9 mouse cellular contexts compared by ENCODE assay signal in genomic region chr14:31664903-31665565, GRCm38 (mm10). TPM values are rescaled to one million over a fixed set of nuclear protein-coding genes. Genes with fewer than 3 reads are reported as not detected.
A peak's percentile ranks its signal among the peaks of the same experiment; 100 is the strongest.
DNase-seq lines count a peak whose midpoint lies in the region; ATAC-seq lines count a peak whose summit lies in the region.
"Had no signal": no experiment of that assay in that cellular context is flagged by ENCODE, and none has a peak within 500 bp of the region (broad histone marks: within the 10 kb centered on the region; RNA-seq: fewer than 3 reads in every experiment).

No protein-coding gene starts in this region.

- peaks cover 61% of the 10 kb centered on the region for H3K4me1 ChIP-seq in heart, embryonic 12.5 days (replicated peaks)
- H3K4me1 ChIP-seq in midbrain, embryonic 14.5 days (ENCODE audit: control insufficient read depth, insufficient read depth, low read length), result peaks cover 17% of the 10 kb centered on the region

- no peak overlapping the region for H3K27ac ChIP-seq in heart, embryonic 12.5 days (ENCODE audit: poor library complexity, severe bottlenecking)
- 0 out of 2 replicates have a peak overlapping the region, but pooled peaks have one; percentile 53 for H3K27ac ChIP-seq in midbrain, embryonic 14.5 days (replicated peaks; ENCODE audit: low read depth, low read length)

- H3K9me3 ChIP-seq in heart, embryonic 12.5 days (replicated peaks), result no peaks in the 10 kb centered on the region
- H3K9me3 ChIP-seq in midbrain, embryonic 14.5 days (ENCODE audit: control insufficient read depth, low read length), result no peaks in the 10 kb centered on the region

- WGBS in heart, embryonic 12.5 days, result 60% methylated on average over 12 of the region's 12 CpGs
- 71% methylated on average over 12 of the region's 12 CpGs for WGBS in midbrain, embryonic 14.5 days

- H3K4me3 ChIP-seq in heart, embryonic 12.5 days, result no peak overlapping the region
- no peak overlapping the region for H3K4me3 ChIP-seq in midbrain, embryonic 14.5 days (replicated peaks; ENCODE audit: low read depth, low read length)

- no peak for ATAC-seq in heart, embryonic 12.5 days (ENCODE audit: insufficient number of reproducible peaks, low FRiP score)
- ATAC-seq in midbrain, embryonic 14.5 days (ENCODE audit: low FRiP score, low TSS enrichment), result no peak
- ATAC-seq in erythroid progenitor cell, adult 5-6 weeks (replicated peaks; ENCODE audit: low FRiP score, poor library complexity, severe bottlenecking), result no peak

- H3K27me3 ChIP-seq in heart, embryonic 12.5 days (replicated peaks), result no peaks in the 10 kb centered on the region
- no peaks in the 10 kb centered on the region for H3K27me3 ChIP-seq in midbrain, embryonic 14.5 days (ENCODE audit: control insufficient read depth, insufficient read depth, low read length)

- peaks cover 15% of the 10 kb centered on the region for H3K36me3 ChIP-seq in heart, embryonic 12.5 days
- peaks cover 5% of the 10 kb centered on the region; the same call in 1 of the 2 replicates for H3K36me3 ChIP-seq in midbrain, embryonic 14.5 days (ENCODE audit: control insufficient read depth, insufficient read depth, low read length)

- no peak for DNase-seq in heart, adult 9 months (ENCODE audit: low spot score in 2 of 2)
- DNase-seq in CD4-positive, CD25-positive, alpha-beta regulatory T cell, adult 2 months (ENCODE audit: low read depth, low spot score), result peak; percentile 82
- DNase-seq in heart, postnatal 4 days, result peak; percentile 14
- no peak for DNase-seq in midbrain, embryonic 14.5 days
- DNase-seq in right cerebral cortex, postnatal 36 days (ENCODE audit: low spot score in 2 of 2), result no peak
- no peak for DNase-seq in layer of hippocampus, adult 18-20 months (ENCODE audit: low spot score in 2 of 2)
- DNase-seq: lung, adult 18-20 months had no signal

- 0 out of 2 replicates have a peak overlapping the region, but pooled peaks have one; percentile 7 for H3K9ac ChIP-seq in heart, embryonic 12.5 days
- no peak overlapping the region for H3K9ac ChIP-seq in midbrain, embryonic 14.5 days (replicated peaks; ENCODE audit: low read length)

- H3K4me2 ChIP-seq in heart, embryonic 12.5 days, result no peak overlapping the region
- H3K4me2 ChIP-seq in midbrain, embryonic 14.5 days (ENCODE audit: low read length), result no peak overlapping the region

RNA-seq across cellular contexts. Expression of gene Hacl1, which starts 23.9 kb away (rescaled TPM):
- polyA plus RNA-seq in heart, embryonic 12.5 days (2016; fragmentation: Nextera tagmentation; extraction: Ambion mirVana), result 7.9 and 13.2 TPM in 2 replicates
- 10 to 100 TPM; 10.9 to 14.0 TPM for total RNA-seq in heart, postnatal 4 days (2021)
- polyA plus RNA-seq in midbrain, embryonic 14.5 days (2014; fragmentation: Nextera tagmentation; extraction: Ambion mirVana), result 5.6 and 8.0 TPM in 2 replicates
- 16.2 TPM in 1 of 2 replicates, not detected in the other for total RNA-seq in erythroid progenitor cell, adult 5-6 weeks (2015; ENCODE audit: low replicate concordance)
- 11.6 and 17.4 TPM in 2 replicates for total RNA-seq in erythroid progenitor cell, adult 5-6 weeks (2017; ENCODE audit: low replicate concordance)
- total RNA-seq in layer of hippocampus, adult 18-20 months (2021), result 1 to 10 TPM; 5.8 to 9.2 TPM

RNA-seq across cellular contexts. Expression of gene Btd, which starts 24.2 kb away (rescaled TPM):
- 23.1 and 27.8 TPM in 2 replicates for polyA plus RNA-seq in heart, embryonic 12.5 days (2016; fragmentation: Nextera tagmentation; extraction: Ambion mirVana)
- 10 to 100 TPM; 13.0 to 14.7 TPM for total RNA-seq in heart, postnatal 4 days (2021)
- 11.7 and 11.9 TPM in 2 replicates for polyA plus RNA-seq in midbrain, embryonic 14.5 days (2014; fragmentation: Nextera tagmentation; extraction: Ambion mirVana)
- total RNA-seq in erythroid progenitor cell, adult 5-6 weeks (2015; ENCODE audit: low replicate concordance), result 0.72 and 5.9 TPM in 2 replicates
- total RNA-seq in erythroid progenitor cell, adult 5-6 weeks (2017; ENCODE audit: low replicate concordance), result 3.3 and 3.5 TPM in 2 replicates
- 10 to 100 TPM; 10.3 TPM for total RNA-seq in layer of hippocampus, adult 18-20 months (2021)

RNA-seq across cellular contexts. Expression of gene Gm49387, which starts 24.4 kb away (rescaled TPM):
- polyA plus RNA-seq in heart, embryonic 12.5 days (2016; fragmentation: Nextera tagmentation; extraction: Ambion mirVana), result 0.10 and 3.7 TPM in 2 replicates
- total RNA-seq in heart, postnatal 4 days (2021), result 1 to 10 TPM in 1 of 2 experiments, not detected in 1; 2.8 TPM
- 1.3 TPM in 1 of 2 replicates, not detected in the other for polyA plus RNA-seq in midbrain, embryonic 14.5 days (2014; fragmentation: Nextera tagmentation; extraction: Ambion mirVana)
- not detected in 2 replicates for total RNA-seq in erythroid progenitor cell, adult 5-6 weeks (2015; ENCODE audit: low replicate concordance)
- not detected in 2 replicates for total RNA-seq in erythroid progenitor cell, adult 5-6 weeks (2017; ENCODE audit: low replicate concordance)
- total RNA-seq in layer of hippocampus, adult 18-20 months (2021), result not detected

Comparison
In these comparisons a context has a peak if more than half of its experiments do, and no peak if none do; other contexts are left out.
1. DNase-seq: peak in CD4-positive, CD25-positive, alpha-beta regulatory T cell, adult 2 months (single experiment) and heart, postnatal 4 days (single experiment); none in heart, adult 9 months (0 of 2), midbrain, embryonic 14.5 days (single experiment), right cerebral cortex, postnatal 36 days (0 of 2) and layer of hippocampus, adult 18-20 months (0 of 2).